Mouse (Mus musculus): ENCODE measurements around the gene Gm28845.

The Gm28845 gene

DNA sequence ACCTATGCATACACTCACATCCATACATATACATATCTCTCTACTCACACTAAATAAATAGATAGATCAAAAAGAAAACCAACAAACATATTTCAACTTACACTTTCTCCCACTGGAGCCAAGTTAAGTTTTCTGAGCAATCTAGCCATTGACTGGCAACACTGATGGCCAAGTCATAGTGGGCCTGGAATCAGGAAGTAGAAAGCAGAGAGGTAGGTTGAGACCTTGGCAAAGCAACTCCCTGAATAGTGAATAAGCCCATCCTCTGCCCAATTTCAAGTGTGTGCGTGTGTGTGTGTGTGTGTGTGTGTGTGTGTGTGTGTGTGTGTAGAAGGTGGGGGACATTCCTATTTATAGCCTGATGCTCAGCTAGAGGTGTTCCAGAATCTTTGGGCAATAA lies at the start of gene Gm28845:
Gene Gm28845 (minus strand): TSS at position 121 of the 400 bp plus-strand sequence.
- DNase-seq (ENCODE audit: low read depth, low spot score), result no peak

DNA sequence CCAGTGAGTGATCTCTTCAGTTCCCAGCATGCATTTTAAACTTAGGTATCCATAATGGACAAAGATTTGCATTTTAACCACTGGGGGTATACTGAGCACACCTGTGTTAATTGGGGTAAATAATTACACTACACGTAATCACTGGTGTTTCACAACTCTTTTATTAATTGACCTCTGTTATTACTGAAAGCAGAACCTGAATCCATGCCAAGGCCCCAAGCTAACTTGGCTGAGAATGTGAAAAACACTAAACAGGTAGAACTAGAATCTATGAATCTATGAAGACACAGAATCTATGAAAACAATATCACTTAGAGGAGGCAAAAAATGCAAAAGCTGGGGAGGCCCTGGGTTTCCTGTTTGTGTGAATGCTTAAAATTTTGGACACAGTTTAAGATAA lies 48.1 kb upstream of the Gm28845 start:
- DNase-seq (ENCODE audit: low read depth, low spot score), result no peak

DNA sequence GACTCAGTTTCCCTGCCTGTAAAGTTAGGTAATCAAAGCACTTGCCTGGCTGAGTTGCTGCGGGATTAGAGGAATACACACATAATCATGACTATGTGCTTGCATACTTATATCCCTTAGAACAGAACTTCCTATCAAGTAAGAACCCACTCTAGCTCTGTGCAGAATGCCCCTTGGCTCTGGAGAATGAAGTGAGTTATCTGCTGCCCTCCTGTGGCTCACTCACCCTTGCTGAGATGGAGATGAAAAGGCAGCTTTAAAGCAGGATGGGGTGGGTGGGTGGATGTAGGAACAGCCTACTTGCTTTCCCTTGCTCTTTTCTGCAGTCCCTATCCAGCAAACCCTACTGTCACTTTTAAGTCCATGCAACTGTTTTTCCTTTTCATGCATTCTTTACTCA lies 42.9 kb upstream of the Gm28845 start:
- DNase-seq (ENCODE audit: low read depth, low spot score), result no peak

DNA sequence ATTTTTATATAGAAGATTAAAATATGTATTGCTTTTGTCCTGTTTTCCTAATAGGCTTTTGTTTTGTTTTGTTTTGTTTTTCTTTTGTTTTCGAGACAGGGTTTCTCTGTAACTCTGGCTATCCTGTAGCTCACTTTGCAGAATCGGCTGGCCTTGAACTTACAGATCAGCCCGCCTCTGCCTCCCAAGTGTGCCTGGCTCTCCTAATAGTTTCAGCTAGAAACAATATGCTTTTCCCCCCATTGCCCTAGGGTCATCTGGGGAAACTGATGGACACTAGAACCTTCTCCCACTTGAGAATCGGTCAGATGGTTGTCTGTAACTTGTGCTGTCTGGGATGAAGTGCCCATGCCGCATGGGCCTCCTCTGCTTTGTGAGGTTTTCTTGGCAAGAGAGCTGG lies 36.8 kb upstream of the Gm28845 start:
- DNase-seq (ENCODE audit: low read depth, low spot score), result no peak

DNA sequence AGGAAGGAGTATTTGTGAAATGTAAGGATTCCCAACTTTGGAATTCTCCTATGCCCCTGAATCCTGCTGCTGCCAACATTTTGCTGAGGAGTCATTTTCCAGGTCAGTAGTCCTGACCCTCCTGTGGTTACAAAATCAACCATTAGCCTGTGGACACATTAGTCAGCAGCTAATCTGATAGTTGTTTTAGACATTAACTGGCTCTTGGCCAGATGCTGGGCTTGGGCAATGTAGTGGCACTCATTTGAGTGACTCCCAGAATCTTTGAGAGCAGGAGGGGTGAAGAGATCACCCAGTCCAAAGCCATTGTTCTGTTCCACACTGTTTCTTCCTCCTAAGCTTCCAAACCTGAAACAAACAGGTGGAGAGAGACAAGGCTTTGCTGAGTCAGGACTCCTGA lies 35.5 kb upstream of the Gm28845 start:
- DNase-seq (ENCODE audit: low read depth, low spot score), result no peak

DNA sequence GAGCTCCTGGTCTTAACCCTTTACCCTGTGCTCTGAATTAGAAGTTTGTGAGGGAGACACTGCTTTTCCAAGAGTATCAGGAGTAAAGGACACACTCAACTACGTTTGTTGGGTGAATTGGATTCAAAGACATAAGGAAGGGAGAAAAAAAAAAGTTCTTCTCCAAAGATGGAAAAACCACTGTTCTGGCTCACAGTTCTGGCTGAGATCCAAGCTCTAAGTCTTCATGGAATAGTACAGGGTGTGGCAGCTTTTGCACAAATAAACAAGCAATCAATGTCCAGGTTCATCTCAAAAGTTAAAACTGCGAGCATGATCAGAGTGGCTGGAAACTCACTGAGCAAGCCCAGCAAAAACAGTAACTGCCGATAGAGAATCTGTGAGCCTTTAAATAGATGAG lies 28.6 kb upstream of the Gm28845 start:
- no peak for DNase-seq (ENCODE audit: low read depth, low spot score)

DNA sequence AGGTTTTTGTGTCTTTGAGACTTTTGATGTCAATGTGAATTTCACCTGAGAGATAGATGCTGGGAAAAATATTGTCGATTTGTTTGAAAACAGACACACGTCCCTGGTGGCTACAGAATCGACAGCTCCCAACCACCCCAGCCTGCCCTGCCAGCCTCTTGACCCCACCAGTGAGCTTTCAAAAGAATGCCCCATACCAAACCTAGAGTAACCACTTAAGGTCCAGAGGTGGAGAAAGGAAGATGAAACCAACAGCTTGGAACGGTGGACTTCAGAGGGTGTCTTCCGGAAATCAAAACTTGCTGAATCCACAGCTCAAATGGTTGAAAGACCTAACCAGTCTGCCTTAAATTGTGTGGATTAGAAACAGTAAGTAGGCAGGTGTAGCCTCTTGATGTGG lies 28.0 kb upstream of the Gm28845 start:
- no peak for DNase-seq (ENCODE audit: low read depth, low spot score)

DNA sequence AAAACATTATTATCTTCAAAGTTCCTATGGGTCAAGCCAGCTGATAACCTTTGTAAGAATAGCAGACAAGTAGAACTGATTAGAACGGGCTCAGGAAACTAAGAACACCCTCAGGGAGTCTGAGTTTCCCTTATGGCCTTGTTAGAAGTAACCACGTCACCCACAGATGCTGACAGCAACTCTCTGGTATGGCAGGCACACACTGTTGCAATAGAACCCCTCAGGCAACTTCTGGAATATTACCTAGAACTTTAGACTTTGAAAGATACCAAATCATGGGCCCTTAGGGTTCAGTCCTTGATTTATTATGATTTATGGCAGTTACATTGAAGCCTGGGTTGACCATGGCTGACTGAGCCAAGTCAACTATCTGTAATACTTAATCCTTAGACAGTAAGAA lies 27.2 kb upstream of the Gm28845 start:
- DNase-seq (ENCODE audit: low read depth, low spot score), result no peak

DNA sequence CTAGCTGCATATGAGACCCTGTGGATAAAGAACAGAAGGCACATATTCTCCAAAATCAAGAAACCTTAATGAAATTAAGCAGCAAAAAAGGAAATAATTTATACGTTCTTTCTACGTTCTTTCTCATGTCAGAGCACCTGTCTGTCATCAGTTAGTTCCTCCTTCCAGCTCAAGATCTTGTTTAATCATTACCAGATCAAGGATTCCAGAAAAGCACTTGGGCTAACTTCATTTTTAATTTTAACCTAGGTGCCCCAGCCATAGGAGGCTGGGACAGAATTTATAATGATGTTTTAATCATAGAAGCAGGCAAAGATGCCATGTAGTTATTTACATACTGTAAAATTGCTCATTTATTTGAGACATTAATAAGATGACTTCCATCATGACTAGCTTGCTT lies 25.4 kb upstream of the Gm28845 start:
- no peak for DNase-seq (ENCODE audit: low read depth, low spot score)

DNA sequence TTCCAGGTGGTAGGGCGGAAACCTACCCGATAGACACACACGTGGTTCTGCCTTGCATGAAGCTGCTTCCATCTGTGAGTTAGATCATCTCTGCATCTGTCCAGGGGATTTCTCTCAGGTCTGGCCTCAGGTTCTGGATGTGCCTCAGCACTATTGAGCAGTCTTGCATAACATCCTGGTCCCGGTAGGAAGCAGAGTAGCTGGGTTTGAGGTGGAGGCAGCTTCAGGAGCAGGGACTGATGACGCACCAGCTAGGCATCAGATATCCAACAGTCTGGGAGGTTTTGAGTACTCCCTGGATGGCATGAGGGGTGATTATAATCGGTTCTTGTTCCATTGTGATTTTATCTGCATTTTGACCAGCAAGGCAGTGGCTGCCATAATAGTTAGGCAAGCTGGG lies 18.2 kb upstream of the Gm28845 start:
- no peak for DNase-seq (ENCODE audit: low read depth, low spot score)

DNA sequence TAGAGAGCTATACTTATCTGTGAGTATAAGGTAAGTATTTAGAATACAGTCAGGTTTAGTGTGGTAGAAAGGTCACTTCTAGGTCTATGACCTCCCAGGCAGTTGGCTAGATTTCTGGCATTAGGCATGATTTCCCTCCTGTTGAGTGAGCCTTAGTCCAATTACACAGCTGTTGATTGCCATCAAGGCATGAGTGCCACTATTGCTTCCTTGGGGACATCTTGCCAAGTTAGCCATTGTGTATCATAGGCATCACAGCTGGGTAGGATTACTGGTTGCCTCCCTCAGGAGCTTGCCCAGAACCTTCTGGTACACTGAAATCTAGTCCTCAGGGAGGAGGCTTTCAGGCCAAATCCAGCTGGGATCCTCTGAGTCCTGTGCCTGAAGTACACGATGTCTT lies 13.5 kb upstream of the Gm28845 start:
- DNase-seq (ENCODE audit: low read depth, low spot score), result no peak

DNA sequence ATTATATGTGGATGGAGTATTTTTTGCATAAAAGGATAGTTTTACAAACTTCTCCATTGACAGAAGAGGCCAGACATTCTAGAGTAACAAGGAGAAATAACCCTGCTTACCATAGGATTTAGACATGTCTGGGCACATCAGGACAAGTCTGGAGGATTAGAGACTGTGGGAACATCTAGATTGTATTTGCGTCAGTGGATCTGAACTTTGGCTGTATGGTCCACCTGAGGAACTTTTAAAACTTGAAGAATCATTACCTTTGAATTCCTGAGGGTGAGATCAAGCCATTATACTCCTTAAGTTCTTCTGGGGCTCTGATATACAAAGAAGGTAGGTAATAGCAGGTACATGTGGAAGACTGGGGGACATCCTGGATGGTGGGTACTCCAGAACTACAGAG lies 12.3 kb upstream of the Gm28845 start:
- no peak for DNase-seq (ENCODE audit: low read depth, low spot score)

DNA sequence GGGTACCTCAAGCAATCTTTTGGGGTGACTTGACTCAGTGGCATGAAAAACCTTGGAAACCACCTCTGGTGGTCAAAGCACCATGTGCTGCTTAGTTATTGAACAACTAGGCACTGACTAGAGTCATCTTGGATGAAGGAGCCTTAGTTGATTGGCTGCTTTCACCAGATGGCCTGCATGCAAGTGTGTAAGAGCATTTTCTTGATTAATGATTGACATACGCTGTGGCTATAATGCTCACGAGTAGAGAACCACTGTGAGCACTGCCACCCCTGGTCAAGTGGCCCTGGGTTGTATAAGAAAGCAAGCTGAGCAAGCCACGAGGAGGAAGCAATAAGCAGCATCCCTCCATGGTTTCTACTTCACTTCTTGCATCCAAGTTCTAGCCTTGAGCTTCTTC lies 10.9 kb upstream of the Gm28845 start:
- DNase-seq (ENCODE audit: low read depth, low spot score), result no peak

DNA sequence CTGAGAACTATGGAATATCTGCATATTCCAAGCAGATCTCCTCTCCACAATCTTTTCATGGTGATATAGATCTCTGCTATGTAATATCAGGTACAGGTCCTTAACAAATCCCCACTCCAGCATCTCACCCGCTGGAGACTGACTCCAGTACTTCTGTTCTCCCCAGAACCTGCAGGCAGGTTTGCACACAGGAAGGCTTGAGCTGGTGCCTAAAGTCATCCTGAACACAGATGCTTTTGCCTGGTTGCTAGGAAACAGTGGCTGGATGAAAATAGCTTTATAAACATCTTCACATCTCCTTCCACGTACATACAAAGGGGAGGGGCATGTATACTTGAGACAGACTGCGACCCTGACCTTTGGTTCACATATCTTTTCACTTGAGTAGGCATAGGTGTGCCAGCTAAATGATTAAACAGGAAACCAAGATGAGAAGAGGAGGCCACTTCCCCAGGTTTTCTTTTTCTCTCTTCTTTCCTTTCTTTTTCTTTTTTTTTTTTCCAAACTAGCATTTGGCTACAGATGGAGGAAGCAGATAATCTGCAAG lies 10.3 kb upstream of the Gm28845 start:
- DNase-seq (ENCODE audit: low read depth, low spot score), result no peak

DNA sequence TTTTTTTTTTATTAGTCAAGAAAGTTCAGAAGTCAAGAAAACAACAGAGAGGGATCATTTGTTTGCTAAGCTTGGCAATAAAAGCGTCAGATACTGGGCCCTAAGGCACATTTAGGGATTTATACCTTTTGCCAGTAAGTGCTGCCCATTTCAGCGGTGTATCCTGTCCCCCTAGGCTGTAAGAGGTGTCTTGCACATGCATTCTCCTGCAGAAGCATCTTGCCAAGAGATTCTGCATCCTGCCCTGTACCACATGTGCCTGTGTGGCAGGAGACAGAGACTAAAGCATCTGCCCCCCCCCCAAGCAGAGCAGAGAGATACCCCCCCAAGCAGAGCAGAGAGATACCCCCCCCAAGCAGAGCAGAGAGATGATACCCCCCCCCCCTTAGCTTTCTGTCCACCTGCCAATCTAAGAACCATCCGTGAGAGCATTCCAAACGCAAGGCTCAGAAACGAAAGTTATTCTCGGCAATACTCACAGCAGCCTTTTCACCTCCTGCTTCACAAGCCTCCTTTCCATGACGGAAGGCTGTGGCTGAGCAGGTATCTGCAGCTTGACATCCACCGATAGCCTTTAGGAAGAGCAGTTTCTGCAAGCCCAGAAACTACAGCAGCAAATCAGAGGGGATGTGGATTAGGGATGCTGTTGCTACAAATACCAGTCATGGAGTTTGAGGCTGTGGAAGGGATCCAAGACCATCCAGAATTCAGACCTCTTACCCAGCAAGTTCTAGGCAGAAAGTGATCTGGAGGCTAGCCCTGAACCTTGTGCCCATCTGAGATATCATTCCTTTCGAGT lies 3.4 kb upstream of the Gm28845 start, which contains the start of gene D630023F18Rik:
Gene D630023F18Rik (minus strand): TSS at position 641 of the 799 bp plus-strand sequence.
- DNase-seq (ENCODE audit: low read depth, low spot score), result no peak

DNA sequence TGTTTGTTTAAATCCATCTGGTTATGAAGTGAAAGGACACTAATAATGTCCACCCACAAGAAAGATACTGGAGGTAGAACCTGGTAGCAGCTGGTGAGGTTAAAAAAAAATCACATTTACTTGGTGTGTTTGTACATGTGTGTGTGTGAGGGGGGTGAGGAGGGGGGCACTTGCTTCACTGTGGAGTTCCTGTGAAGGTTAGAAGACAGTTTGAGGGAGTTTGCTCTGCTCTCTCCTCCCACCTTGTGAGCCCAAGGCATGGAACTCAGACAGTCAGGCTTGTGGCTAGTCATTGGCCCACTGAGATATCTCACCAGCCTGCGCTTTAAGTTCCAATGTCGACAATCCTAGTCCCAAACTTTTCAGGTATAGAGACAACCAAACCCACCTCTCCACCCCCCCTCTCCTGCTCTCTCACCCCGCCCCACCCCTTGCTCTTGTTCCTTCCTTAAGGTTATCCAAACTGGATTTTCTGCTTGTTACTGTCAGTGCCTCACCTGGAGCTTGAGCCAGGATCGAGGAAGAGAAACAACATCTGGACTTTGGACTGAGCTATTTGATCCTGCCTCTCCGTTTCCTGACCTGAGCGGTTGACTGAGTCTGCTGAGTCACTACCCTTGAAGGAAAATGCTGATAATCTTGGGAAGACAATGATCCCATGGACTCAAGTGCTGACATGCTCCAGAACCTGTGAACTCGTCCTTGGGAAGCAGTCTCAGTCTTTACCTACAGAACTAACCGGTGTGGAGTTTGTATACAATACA lies 1.0 kb downstream of the Gm28845 start:
- no peak for DNase-seq (ENCODE audit: low read depth, low spot score)

DNA sequence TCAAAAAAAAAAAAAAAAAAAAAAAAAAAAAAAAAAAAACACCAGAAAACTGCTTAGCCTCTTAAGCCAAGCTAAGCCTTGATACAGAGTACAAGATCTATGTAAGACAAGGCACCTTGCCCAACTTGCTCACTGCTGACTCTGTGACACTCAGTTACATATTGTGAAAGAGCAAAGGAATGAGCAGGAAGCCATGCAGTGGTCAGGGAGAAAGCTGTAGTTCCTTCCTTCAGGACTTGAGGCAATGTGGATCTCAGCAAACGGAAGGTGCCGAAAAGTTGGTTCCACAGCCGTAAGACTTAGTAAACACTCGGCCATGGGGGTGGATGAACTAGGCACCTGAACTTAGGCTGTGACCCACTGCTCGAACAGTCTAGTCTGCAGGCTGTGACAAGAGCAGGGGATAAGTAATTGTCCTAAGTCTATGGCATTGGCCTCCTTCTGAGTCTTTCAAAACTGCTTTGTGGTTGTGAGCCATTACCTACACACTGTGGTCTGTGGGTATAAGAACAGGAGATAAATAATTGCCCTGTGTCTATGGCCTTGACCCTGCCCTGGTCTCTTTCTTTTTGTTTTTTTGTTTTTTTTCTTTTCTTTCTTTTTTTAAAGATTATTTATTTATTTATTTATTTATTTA lies 5.7 kb downstream of the Gm28845 start:
- DNase-seq (ENCODE audit: low read depth, low spot score), result no peak

DNA sequence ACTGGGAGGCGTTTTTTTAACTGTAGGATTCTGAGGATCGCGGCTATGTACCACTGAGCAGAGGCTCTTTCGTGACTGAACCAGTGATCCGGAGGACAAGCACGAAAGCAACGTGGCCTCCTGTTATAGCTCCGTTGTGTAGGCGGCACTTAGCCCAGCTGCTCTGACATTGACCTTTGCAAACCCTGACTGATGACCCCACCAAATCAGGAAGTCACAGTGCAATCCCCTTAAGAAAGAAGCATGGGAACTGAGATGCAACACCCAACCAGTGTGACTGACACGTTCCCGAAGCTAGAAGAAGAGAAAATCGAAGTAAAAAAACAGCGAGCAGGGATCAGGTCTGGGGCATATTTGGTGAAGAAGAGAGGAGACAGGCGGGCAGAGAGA lies 6.6 kb downstream of the Gm28845 start:
- no peak for DNase-seq (ENCODE audit: low read depth, low spot score)

DNA sequence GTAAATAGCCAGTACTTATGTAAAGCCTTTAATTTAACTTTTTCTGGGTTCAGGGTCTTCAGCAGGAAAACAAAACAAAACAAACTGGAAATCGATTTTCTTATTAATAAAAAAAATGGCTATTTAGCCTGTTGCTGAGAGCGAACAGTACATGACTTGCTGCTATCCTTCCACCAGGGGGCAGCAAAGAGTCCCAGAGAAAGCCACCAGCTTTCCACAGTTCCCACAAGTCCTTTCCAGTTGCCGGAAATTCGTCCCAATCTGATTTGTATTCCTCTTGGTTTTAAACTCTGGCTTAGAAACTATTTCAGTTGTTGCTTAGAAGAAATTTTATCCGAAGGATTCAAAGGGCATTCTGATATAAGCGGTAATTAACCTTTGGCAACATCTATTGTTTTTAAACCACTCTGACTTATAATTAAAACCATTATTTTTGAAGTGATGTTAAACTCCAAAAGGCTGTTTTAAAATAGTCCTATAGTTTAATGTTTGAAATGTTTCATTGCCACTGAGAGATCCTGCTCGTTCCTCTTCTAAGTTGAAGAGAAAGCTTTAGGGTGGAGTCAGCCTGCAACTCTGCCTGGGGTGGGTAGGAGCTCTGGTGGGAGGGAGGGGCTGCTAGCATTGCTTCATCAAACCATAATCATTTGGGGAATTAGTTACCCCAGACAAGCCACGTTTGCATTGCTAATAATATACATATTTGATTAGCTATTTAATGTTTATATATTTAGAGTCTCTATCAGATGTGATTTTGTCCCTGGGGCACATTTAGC lies 7.1 kb downstream of the Gm28845 start:
- DNase-seq (ENCODE audit: low read depth, low spot score), result peak; percentile 91

DNA sequence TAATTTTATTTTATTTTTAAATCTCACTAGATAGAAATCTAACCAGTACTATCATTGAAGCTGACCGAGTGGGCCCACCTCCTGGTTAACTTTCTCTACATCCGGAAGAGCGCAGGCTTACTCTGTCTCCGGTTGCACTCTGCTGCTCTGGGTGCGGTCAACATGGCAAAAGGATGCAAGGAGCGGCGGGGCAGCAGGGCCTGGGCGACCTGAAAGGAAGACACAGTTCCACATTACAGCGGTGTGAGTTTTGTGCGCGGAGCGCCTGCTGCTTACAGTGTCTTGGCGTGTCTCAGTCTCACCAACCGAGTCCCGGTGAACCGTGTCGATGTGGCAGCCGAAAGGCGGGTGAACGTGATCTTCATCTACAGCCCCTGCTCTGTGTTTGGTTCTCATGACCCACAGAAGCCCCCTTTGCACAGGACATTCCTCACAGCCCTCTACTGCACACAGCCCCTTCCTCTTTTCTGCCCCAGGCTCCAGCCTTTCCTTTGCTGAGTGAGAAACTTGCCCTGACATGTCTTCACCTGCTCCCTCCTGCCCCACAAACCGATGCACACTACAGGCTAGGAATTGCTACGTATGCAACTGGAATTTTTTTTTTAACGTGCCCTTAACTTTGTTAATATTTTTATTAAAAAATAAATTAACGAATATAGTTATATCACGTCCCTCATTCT lies 9.5 kb downstream of the Gm28845 start:
- DNase-seq (ENCODE audit: low read depth, low spot score), result no peak

DNA sequence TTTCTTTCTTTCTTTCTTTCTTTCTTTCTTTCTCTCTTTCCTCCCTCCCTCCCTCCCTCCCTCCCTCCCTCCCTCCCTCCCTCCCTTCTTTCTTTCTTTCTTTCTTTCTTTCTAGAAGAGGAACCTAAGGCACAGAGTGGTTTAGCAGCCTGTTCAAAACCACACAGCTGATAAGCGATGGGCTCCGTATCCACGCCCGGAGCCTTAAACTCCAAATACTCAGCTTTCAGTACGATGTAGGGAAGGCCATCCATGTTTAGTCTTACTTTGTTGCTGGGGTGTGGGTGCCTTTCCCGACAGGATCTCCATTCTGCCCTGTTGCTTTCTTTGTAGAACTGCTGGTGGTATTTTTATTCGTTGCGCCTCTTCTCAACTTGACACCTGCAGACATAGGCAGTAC lies 10.2 kb downstream of the Gm28845 start:
- no peak for DNase-seq (ENCODE audit: low read depth, low spot score)

Measured in forelimb bud, embryonic 11.5 days (tissue).